Mouse (Mus musculus) stomach, embryonic 16.5 days (tissue): ENCODE results near the gene Syne1. TPM values are rescaled to one million over a fixed set of nuclear protein-coding genes. Genes with fewer than 3 reads are reported as not detected.

Experiments used
- ATAC-seq: fragments of 200-750 bp; cut with Nextera tagmentation; 2 replicates; pipeline ENCODE4 v1.8.0; 2017; ENCODE audit warnings: moderate number of reproducible peaks, moderate TSS enrichment; ENCODE audit not compliant: insufficient read depth, low FRiP score
- H3K27ac ChIP-seq: fragments of 300-500 bp; sonication (generic); 2 replicates; pipeline ENCODE4 v1.5.1; 2014; ENCODE audit warnings: low read length
- H3K27me3 ChIP-seq: fragments of 300-500 bp; sonication (generic); 2 replicates; pipeline ENCODE4 v1.6.1; 2014; ENCODE audit warnings: low read length, control low read depth, mixed read lengths; ENCODE audit not compliant: control insufficient read depth, insufficient read depth
- H3K36me3 ChIP-seq: fragments of 300-500 bp; sonication (generic); 2 replicates; pipeline ENCODE4 v1.6.1; 2014; ENCODE audit warnings: low read length; ENCODE audit not compliant: control insufficient read depth, insufficient read depth
- H3K4me1 ChIP-seq: fragments of 300-500 bp; sonication (generic); 2 replicates; pipeline ENCODE4 v1.6.1; 2014; ENCODE audit warnings: low read length, control low read depth, mixed read lengths; ENCODE audit not compliant: control insufficient read depth, insufficient read depth
- H3K4me2 ChIP-seq: fragments of 300-500 bp; sonication (generic); 2 replicates; pipeline ENCODE4 v1.6.1; 2014; ENCODE audit warnings: low read depth, low read length, mixed read lengths
- H3K4me3 ChIP-seq: fragments of 300-500 bp; sonication (generic); replicated peaks from 2 replicates; pipeline ENCODE4 v1.5.1; 2014; ENCODE audit warnings: mild to moderate bottlenecking, low read length
- H3K9ac ChIP-seq: fragments of 300-500 bp; sonication (generic); 2 replicates; pipeline ENCODE4 v1.6.1; 2014; ENCODE audit warnings: low read length
- H3K9me3 ChIP-seq: fragments of 300-500 bp; sonication (generic); replicated peaks from 2 replicates; pipeline ENCODE4 v1.6.1; 2016; ENCODE audit warnings: low read length, control low read depth; ENCODE audit not compliant: control insufficient read depth
- WGBS: fragments of 180-500 bp; shearing (Covaris S2); extraction: QIAGEN DNeasy Blood & Tissue Kit; methylation state at CpG from one replicate; pipeline ENCODE4 v1.1.7; 2014; 5-methylcytosine and 5-hydroxymethylcytosine counted together
- polyA plus RNA-seq: library from polyadenylated mRNA; unstranded; fragments of >200 nt; fragmentation: Nextera tagmentation; extraction: Ambion mirVana; gene quantifications from 2 replicates; pipeline ENCODE4 v1.2.1, GENCODE M21; 2015

Syne1 gene
- polyA plus RNA-seq, 1 experiment from 2014 or later = 9.4 TPM

- H3K4me1 ChIP-seq = no peaks in the 10 kb centered on the region
- H3K27me3 ChIP-seq = no peaks in the 10 kb centered on the region
- H3K36me3 ChIP-seq = no peaks in the 10 kb centered on the region
- no peak overlapping the region for H3K9ac ChIP-seq
- no peak overlapping the region for H3K4me2 ChIP-seq
- H3K4me3 ChIP-seq = no peak overlapping the region
- H3K27ac ChIP-seq = no peak overlapping the region
- H3K9me3 ChIP-seq = no peaks in the 10 kb centered on the region
- WGBS = 80% methylated on average over 15 of the region's 15 CpGs
- ATAC-seq = no peak
Measured at GRCm38 (mm10) chr10:5032192-5033048, 518.9 kb downstream of the Syne1 start.

- Histone ChIP-seq H3K4me3 (no peak overlapping the region), H3K4me2 (no peak overlapping the region), H3K27me3 (no peaks in the 10 kb centered on the region), H3K9ac (no peak overlapping the region), H3K4me1 (no peaks in the 10 kb centered on the region), H3K9me3 (no peaks in the 10 kb centered on the region), H3K36me3 (no peaks in the 10 kb centered on the region), H3K27ac (no peak overlapping the region)
- ATAC-seq = no peak
- WGBS = 88% methylated on average over 1 of the region's 1 CpGs
Measured at GRCm38 (mm10) chr10:5029883-5030282, 521.4 kb downstream of the Syne1 start.

- no peaks in the 10 kb centered on the region for H3K36me3 ChIP-seq
- no peak overlapping the region for H3K9ac ChIP-seq
- no peak overlapping the region for H3K27ac ChIP-seq
- H3K4me3 ChIP-seq = no peak overlapping the region
- H3K4me1 ChIP-seq = no peaks in the 10 kb centered on the region
- H3K4me2 ChIP-seq = no peak overlapping the region
- H3K27me3 ChIP-seq = no peaks in the 10 kb centered on the region
- ATAC-seq = no peak
- 82% methylated on average over 2 of the region's 2 CpGs for WGBS
- no peaks in the 10 kb centered on the region for H3K9me3 ChIP-seq
Measured at GRCm38 (mm10) chr10:5029161-5029560, 522.1 kb downstream of the Syne1 start.

- Histone ChIP-seq H3K27me3 (no peaks in the 10 kb centered on the region), H3K9ac (no peak overlapping the region), H3K4me2 (no peak overlapping the region), H3K27ac (no peak overlapping the region), H3K4me3 (no peak overlapping the region), H3K9me3 (no peaks in the 10 kb centered on the region), H3K36me3 (no peaks in the 10 kb centered on the region), H3K4me1 (no peaks in the 10 kb centered on the region)
- ATAC-seq = no peak
- WGBS = 84% methylated on average over 9 of the region's 9 CpGs
Measured at GRCm38 (mm10) chr10:5028301-5028700, 523.0 kb downstream of the Syne1 start.

GRCm38 (mm10) chr10:5027208-5027607 is 524.1 kb downstream of the Syne1 start:
- Histone ChIP-seq H3K9me3 (no peaks in the 10 kb centered on the region), H3K9ac (no peak overlapping the region), H3K36me3 (no peaks in the 10 kb centered on the region), H3K4me3 (no peak overlapping the region), H3K4me1 (no peaks in the 10 kb centered on the region), H3K4me2 (no peak overlapping the region), H3K27ac (no peak overlapping the region), H3K27me3 (no peaks in the 10 kb centered on the region)
- ATAC-seq = no peak
- WGBS = 93% methylated on average over 1 of the region's 1 CpGs

GRCm38 (mm10) chr10:5025906-5026305 is 525.4 kb downstream of the Syne1 start:
- Histone ChIP-seq H3K27me3 (no peaks in the 10 kb centered on the region), H3K4me3 (no peak overlapping the region), H3K9ac (no peak overlapping the region), H3K9me3 (no peaks in the 10 kb centered on the region), H3K4me2 (no peak overlapping the region), H3K36me3 (no peaks in the 10 kb centered on the region), H3K27ac (no peak overlapping the region), H3K4me1 (no peaks in the 10 kb centered on the region)
- no peak for ATAC-seq
- WGBS = 96% methylated on average over 4 of the region's 4 CpGs

GRCm38 (mm10) chr10:5017148-5017547 is 534.1 kb downstream of the Syne1 start:
- whole genome bisulfite sequencing = 70% methylated on average over 1 of the region's 1 CpGs
- no peak overlapping the region for H3K4me3 ChIP-seq
- H3K9me3 ChIP-seq = no peaks in the 10 kb centered on the region
- no peak overlapping the region for H3K4me2 ChIP-seq
- no peak for ATAC-seq
- no peaks in the 10 kb centered on the region for H3K4me1 ChIP-seq
- H3K27me3 ChIP-seq = no peaks in the 10 kb centered on the region
- no peaks in the 10 kb centered on the region for H3K36me3 ChIP-seq
- H3K9ac ChIP-seq = no peak overlapping the region
- no peak overlapping the region for H3K27ac ChIP-seq

GRCm38 (mm10) chr10:5014976-5015375 is 536.3 kb downstream of the Syne1 start:
- no peaks in the 10 kb centered on the region for H3K36me3 ChIP-seq
- no peaks in the 10 kb centered on the region for H3K9me3 ChIP-seq
- no peaks in the 10 kb centered on the region for H3K4me1 ChIP-seq
- H3K4me2 ChIP-seq = no peak overlapping the region
- WGBS = 57% methylated on average over 1 of the region's 1 CpGs
- H3K9ac ChIP-seq = no peak overlapping the region
- ATAC-seq = no peak
- H3K27ac ChIP-seq = no peak overlapping the region
- no peak overlapping the region for H3K4me3 ChIP-seq
- no peaks in the 10 kb centered on the region for H3K27me3 ChIP-seq

GRCm38 (mm10) chr10:5012004-5012403 is 539.3 kb downstream of the Syne1 start:
- Histone ChIP-seq H3K4me2 (no peak overlapping the region), H3K27me3 (no peaks in the 10 kb centered on the region)
- no peak for ATAC-seq

More at GRCm38 (mm10) chr10:5012004-5012403, 539.3 kb downstream of the Syne1 start:
- Histone ChIP-seq H3K4me1 (no peaks in the 10 kb centered on the region), H3K36me3 (no peaks in the 10 kb centered on the region), H3K9ac (no peak overlapping the region), H3K9me3 (no peaks in the 10 kb centered on the region), H3K4me3 (no peak overlapping the region), H3K27ac (no peak overlapping the region)
